Mouse (Mus musculus): ENCODE results near the gene Smyd4.

DNA sequence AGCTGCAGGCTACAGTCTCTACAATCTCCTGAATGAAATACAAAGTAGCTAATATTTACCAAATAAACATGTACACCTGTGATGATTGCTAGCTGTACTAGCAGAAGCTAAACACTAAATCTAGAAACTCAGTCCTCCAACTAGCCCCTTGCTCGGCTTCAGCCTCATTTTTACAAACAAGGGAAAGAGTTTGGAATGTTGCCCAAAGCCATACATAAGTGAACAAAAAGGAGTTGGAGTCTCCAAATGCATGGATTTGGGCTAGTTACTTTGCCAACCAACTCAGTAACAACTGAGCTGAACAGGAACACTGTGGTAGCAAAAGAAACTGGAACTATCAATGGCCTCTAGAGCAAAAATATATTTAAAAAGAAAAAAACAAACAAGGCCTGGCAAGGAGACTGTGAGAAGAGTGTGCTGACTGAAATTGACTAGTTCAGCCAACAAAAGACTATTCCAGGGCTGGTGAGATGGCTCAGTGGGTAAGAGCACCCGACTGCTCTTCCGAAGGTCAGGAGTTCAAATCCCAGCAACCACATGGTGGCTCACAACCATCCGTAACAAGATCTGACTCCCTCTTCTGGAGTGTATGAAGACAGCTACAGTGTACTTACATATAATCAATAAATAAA is 1.6 kb upstream of the Smyd4 start:
- no peak for TF ChIP-seq CTCF (IDR thresholded peaks at IDR 0.05; ENCODE audit: extremely low read depth, insufficient read depth, insufficient read length, insufficient replicate concordance)
- no peak for TF ChIP-seq POLR2A (IDR thresholded peaks at IDR 0.05; ENCODE audit: low read depth, low read length)
